23 mouse cellular contexts compared by ENCODE assay signal in the genomic region with DNA sequence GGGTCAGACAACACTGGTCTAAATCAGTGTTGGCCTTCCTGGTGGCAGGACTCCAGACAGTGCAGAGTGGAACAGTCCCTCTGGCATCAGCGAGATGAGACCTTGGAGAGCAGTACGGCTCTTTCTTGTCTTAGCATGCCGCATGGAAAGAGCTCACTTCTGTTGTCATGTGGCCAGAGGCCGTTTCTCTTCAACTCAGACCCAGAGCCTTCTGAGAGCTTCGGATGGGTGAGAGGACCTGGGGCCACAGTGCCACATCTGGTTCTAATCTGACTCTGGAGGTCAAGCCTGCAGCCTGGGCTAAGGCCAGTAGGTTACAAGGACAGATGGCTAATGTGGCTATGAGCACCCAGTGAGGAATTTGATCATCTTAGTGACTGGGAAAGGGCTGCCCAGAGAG. TPM values are rescaled to one million over a fixed set of nuclear protein-coding genes. Genes with fewer than 3 reads are reported as not detected.
DNase-seq lines count a peak whose midpoint lies in the region; ATAC-seq lines count a peak whose summit lies in the region.
"Had no signal": no experiment of that assay in that cellular context is flagged by ENCODE, and none has a peak within 500 bp of the region (broad histone marks: within the 10 kb centered on the region; RNA-seq: fewer than 3 reads in every experiment).

No protein-coding gene starts in this region.

- peak; percentile 84 for DNase-seq in adrenal gland, adult 2 months
- DNase-seq in adrenal gland, postnatal 4 days (ENCODE audit: low spot score in 2 of 2), result no peak
- peak; percentile 52 for DNase-seq in neural tube, embryonic 10.5 days (ENCODE audit: extremely low spot score, low spot score)
- DNase-seq in embryo, embryonic 10.5 days (ENCODE audit: low spot score), result peak; percentile 58
- no peak for DNase-seq in retina, embryonic 14.5 days (ENCODE audit: low spot score)
- DNase-seq in right cerebral cortex, adult 18-20 months, result no peak
- no peak for DNase-seq in frontal cortex, postnatal 25 days (ENCODE audit: low spot score in 2 of 2)
- DNase-seq: cerebellum, adult 9-11 months; heart, adult 18-20 months; heart, postnatal 4 days; liver, embryonic 13.5 days; lung, postnatal 4 days; right cerebral cortex, postnatal 25 days; thymus, postnatal 36 days had no signal

- no peaks in the 10 kb centered on the region for H3K4me1 ChIP-seq in neural tube, embryonic 15.5 days
- H3K4me1 ChIP-seq: limb, embryonic 13.5 days; neural tube, embryonic 13.5 days had no signal

- ATAC-seq in neural tube, embryonic 15.5 days (ENCODE audit: low FRiP score), result no peak
- ATAC-seq: forebrain, embryonic 16.5 days; hindbrain, postnatal 0 days; intestine, postnatal 0 days had no signal

- H3K27me3 ChIP-seq in neural tube, embryonic 15.5 days (replicated peaks), result no peaks in the 10 kb centered on the region
- H3K27me3 ChIP-seq: limb, embryonic 13.5 days; liver, embryonic 13.5 days; lung, embryonic 15.5 days; neural tube, embryonic 13.5 days had no signal

- H3K36me3 ChIP-seq in neural tube, embryonic 15.5 days, result peaks cover 47% of the 10 kb centered on the region

- H3K27ac ChIP-seq in neural tube, embryonic 15.5 days (replicated peaks), result no peak overlapping the region
- H3K27ac ChIP-seq: hindbrain, postnatal 0 days; limb, embryonic 13.5 days; liver, embryonic 13.5 days; midbrain, embryonic 10.5 days; neural tube, embryonic 13.5 days had no signal

- WGBS in neural tube, embryonic 15.5 days, result 84% methylated on average over 5 of the region's 5 CpGs

- no peak overlapping the region for H3K4me3 ChIP-seq in neural tube, embryonic 15.5 days (replicated peaks)
- H3K4me3 ChIP-seq: erythroblast, embryonic 14.5 days; limb, embryonic 13.5 days; liver, embryonic 13.5 days; lung, embryonic 15.5 days; midbrain, embryonic 10.5 days; neural tube, embryonic 13.5 days had no signal

- H3K9me3 ChIP-seq in neural tube, embryonic 15.5 days (replicated peaks), result no peaks in the 10 kb centered on the region
- H3K9me3 ChIP-seq: limb, embryonic 13.5 days; liver, embryonic 13.5 days; lung, embryonic 15.5 days; midbrain, embryonic 10.5 days; neural tube, embryonic 13.5 days had no signal

- no peak overlapping the region for H3K9ac ChIP-seq in neural tube, embryonic 15.5 days (replicated peaks)
- H3K9ac ChIP-seq: limb, embryonic 13.5 days; liver, embryonic 13.5 days; lung, embryonic 15.5 days; neural tube, embryonic 13.5 days had no signal

- no peak overlapping the region for H3K4me2 ChIP-seq in neural tube, embryonic 15.5 days
- H3K4me2 ChIP-seq: limb, embryonic 13.5 days; liver, embryonic 13.5 days; lung, embryonic 15.5 days; neural tube, embryonic 13.5 days had no signal

RNA-seq across cellular contexts. Expression of gene Hcrtr1, which starts 13.2 kb away (rescaled TPM):
- total RNA-seq in adrenal gland, adult 2 months (2021), result under 1 TPM; 0.69 to 0.86 TPM
- polyA plus RNA-seq in adrenal gland, adult 2 months (2012; rRNA removed), result 7.6 and 10.5 TPM in 2 replicates
- 1 to 10 TPM; 1.2 to 1.8 TPM for total RNA-seq in adrenal gland, postnatal 4 days (2021)
- 3.7 and 3.9 TPM in 2 replicates for polyA plus RNA-seq in neural tube, embryonic 15.5 days (2015; fragmentation: Nextera tagmentation; extraction: Ambion mirVana)
- total RNA-seq: heart, adult 18-20 months; heart, postnatal 4 days had no signal
- polyA plus RNA-seq: erythroblast, embryonic 14.5 days; limb, embryonic 13.5 days had no signal

RNA-seq across cellular contexts. Expression of gene Pef1, which starts 23.6 kb away (rescaled TPM):
- total RNA-seq in adrenal gland, adult 2 months (2021), result 10 to 100 TPM; 80.3 to 82.6 TPM
- 180 and 181 TPM in 2 replicates for polyA plus RNA-seq in adrenal gland, adult 2 months (2012; rRNA removed)
- total RNA-seq in adrenal gland, postnatal 4 days (2021), result 10 to 100 TPM; 63.6 to 65.1 TPM
- 65.6 and 69.7 TPM in 2 replicates for polyA plus RNA-seq in neural tube, embryonic 15.5 days (2015; fragmentation: Nextera tagmentation; extraction: Ambion mirVana)

RNA-seq across cellular contexts. Expression of gene Tinagl1, which starts 49.0 kb away (rescaled TPM):
- total RNA-seq in adrenal gland, adult 2 months (2021), result 100 to 1,000 TPM; 115 to 136 TPM
- 311 and 341 TPM in 2 replicates for polyA plus RNA-seq in adrenal gland, adult 2 months (2012; rRNA removed)
- total RNA-seq in adrenal gland, postnatal 4 days (2021), result 10 to 100 TPM; 70.0 to 74.0 TPM
- 4.1 and 14.7 TPM in 2 replicates for polyA plus RNA-seq in neural tube, embryonic 15.5 days (2015; fragmentation: Nextera tagmentation; extraction: Ambion mirVana)

Comparison
In these comparisons a context has a peak if more than half of its experiments do, and no peak if none do; other contexts are left out.
1. DNase-seq: peak in adrenal gland, adult 2 months (single experiment), neural tube, embryonic 10.5 days (single experiment) and embryo, embryonic 10.5 days (single experiment); none in adrenal gland, postnatal 4 days (0 of 2), retina, embryonic 14.5 days (single experiment), right cerebral cortex, adult 18-20 months (single experiment) and frontal cortex, postnatal 25 days (0 of 2).